Mouse (Mus musculus) liver, adult 2 months (tissue): ENCODE data around the gene Slc10a7. TPM values are rescaled to one million over a fixed set of nuclear protein-coding genes. Genes with fewer than 3 reads are reported as not detected.
"Not testable (repeated sequence)": the region's sequence is repeated elsewhere in the genome, so short reads cannot be mapped to it uniquely, and the experiment has no call there.

ENCODE experiments used
- DNase-seq: peaks from one replicate; pipeline ENCODE4 v3.0.0-alpha.2; 2011; ENCODE audit warnings: low read depth, low spot score; ENCODE audit errors: extremely low read depth
- H3K27ac ChIP-seq: fragments of 200-500 bp; replicated peaks from 2 replicates; pipeline ENCODE4 v1.5.1; 2012; ENCODE audit warnings: low read depth, mild to moderate bottlenecking, control low read depth, inconsistent platforms, low read length; ENCODE audit not compliant: insufficient read depth
- H3K27me3 ChIP-seq: fragments of 200-500 bp; 2 replicates; pipeline ENCODE4 v1.6.1; 2012; ENCODE audit warnings: mild to moderate bottlenecking, moderate library complexity, low read length, inconsistent platforms; ENCODE audit not compliant: control insufficient read depth, insufficient read depth
- H3K36me3 ChIP-seq: fragments of 200-500 bp; 2 replicates; pipeline ENCODE4 v1.6.1; 2012; ENCODE audit warnings: low read length, inconsistent platforms; ENCODE audit not compliant: control insufficient read depth, insufficient read depth
- H3K4me1 ChIP-seq: fragments of 200-500 bp; 2 replicates; pipeline ENCODE4 v1.6.1; 2011; ENCODE audit warnings: low read length; ENCODE audit not compliant: control insufficient read depth, insufficient read depth
- H3K4me3 ChIP-seq: fragments of 200-500 bp; 2 replicates; pipeline ENCODE4 v1.5.1; 2011; ENCODE audit warnings: low read depth, mild to moderate bottlenecking, control low read depth, low read length, moderate library complexity; ENCODE audit not compliant: insufficient read depth
- H3K79me2 ChIP-seq: fragments of 200-500 bp; 2 replicates; pipeline ENCODE4 v1.6.1; 2012; ENCODE audit warnings: inconsistent platforms, mild to moderate bottlenecking, low read length, moderate library complexity; ENCODE audit not compliant: control insufficient read depth, insufficient read depth
- H3K9ac ChIP-seq: fragments of 200-500 bp; 2 replicates; pipeline ENCODE4 v1.6.1; 2012; ENCODE audit warnings: low read depth, mild to moderate bottlenecking, control low read depth, inconsistent platforms, low read length
- CTCF ChIP-seq: fragments of 200-500 bp; IDR thresholded peaks from 2 replicates; pipeline ENCODE4 v1.5.1; 2011; ENCODE audit warnings: low read depth, low read length, control low read depth
- POLR2A ChIP-seq: fragments of 200-500 bp; IDR thresholded peaks from 2 replicates; pipeline ENCODE4 v1.6.1; 2011; ENCODE audit warnings: low read length, control low read depth; ENCODE audit not compliant: insufficient read depth; ENCODE audit errors: extremely low read depth
- WGBS: fragments of 180-500 bp; shearing (Covaris S2); methylation state at CpG from one replicate; pipeline ENCODE4 v1.1.7; 2018; 5-methylcytosine and 5-hydroxymethylcytosine counted together
- polyA plus RNA-seq: library from polyadenylated mRNA; depleted of rRNA; stranded (reverse); fragments of >200 nt; gene quantifications from 2 replicates; pipeline ENCODE4 v1.2.3, GENCODE M21; 2012
- total RNA-seq: library from RNA; depleted of rRNA; stranded (reverse); fragments of >200 nt; gene quantifications from 2 replicates; pipeline ENCODE4 v1.2.3, GENCODE M21; 2014

Slc10a7 gene
- total and polyA plus RNA-seq, 2 experiments: 6.3 to 6.6 TPM

GRCm38 (mm10) chr8:78513106-78513505, 4.0 kb downstream of the Slc10a7 start:
- no peak overlapping the region for H3K27ac ChIP-seq
- DNase-seq: no peak
- 95% methylated on average over 4 of the region's 4 CpGs for WGBS
- no peak overlapping the region for H3K4me3 ChIP-seq
- no peak overlapping the region for H3K9ac ChIP-seq
- 0 out of 2 replicates have a peak, but pooled peaks cover 3% of the 10 kb centered on the region for H3K36me3 ChIP-seq
- peaks cover 6% of the 10 kb centered on the region for H3K4me1 ChIP-seq
- no peak for TF ChIP-seq POLR2A
- TF ChIP-seq CTCF: no peak
- peaks cover 3% of the 10 kb centered on the region; the same call in 1 of the 2 replicates for H3K79me2 ChIP-seq
- no peaks in the 10 kb centered on the region for H3K27me3 ChIP-seq

GRCm38 (mm10) chr8:78514706-78515105, 5.6 kb downstream of the Slc10a7 start:
- Histone ChIP-seq H3K4me1 (peaks cover 6% of the 10 kb centered on the region), H3K36me3 (0 out of 2 replicates have a peak, but pooled peaks cover 3% of the 10 kb centered on the region), H3K79me2 (peaks cover 3% of the 10 kb centered on the region; the same call in 1 of the 2 replicates), H3K27me3 (no peaks in the 10 kb centered on the region), H3K9ac (no peak overlapping the region), H3K4me3 (no peak overlapping the region), H3K27ac (no peak overlapping the region)
- TF ChIP-seq POLR2A (no peak), CTCF (no peak)
- WGBS: 94% methylated on average over 1 of the region's 1 CpGs
- no peak for DNase-seq

- no peaks in the 10 kb centered on the region for H3K27me3 ChIP-seq
- H3K79me2 ChIP-seq: peaks cover 6% of the 10 kb centered on the region; the same call in 1 of the 2 replicates
- H3K4me1 ChIP-seq: peaks cover 5% of the 10 kb centered on the region
- 95% methylated on average over 3 of the region's 3 CpGs for WGBS
- no peak overlapping the region for H3K9ac ChIP-seq
- H3K36me3 ChIP-seq: 0 out of 2 replicates have a peak, but pooled peaks cover 3% of the 10 kb centered on the region
- no peak overlapping the region for H3K4me3 ChIP-seq
- DNase-seq: no peak
- H3K27ac ChIP-seq: no peak overlapping the region
- TF ChIP-seq POLR2A (no peak), CTCF (no peak)
Measured at GRCm38 (mm10) chr8:78515132-78515531, 6.0 kb downstream of the Slc10a7 start.

GRCm38 (mm10) chr8:78533981-78534380, 24.8 kb downstream of the Slc10a7 start:
- TF ChIP-seq CTCF: no peak
- TF ChIP-seq POLR2A: no peak
- no peak overlapping the region for H3K4me3 ChIP-seq
- H3K9ac ChIP-seq: no peak overlapping the region
- no peak for DNase-seq
- H3K27ac ChIP-seq: no peak overlapping the region
- H3K36me3 ChIP-seq: peaks cover 19% of the 10 kb centered on the region
- H3K4me1 ChIP-seq: no peaks in the 10 kb centered on the region
- 94% methylated on average over 6 of the region's 6 CpGs for WGBS
- H3K27me3 ChIP-seq: no peaks in the 10 kb centered on the region
- no peaks in the 10 kb centered on the region for H3K79me2 ChIP-seq

GRCm38 (mm10) chr8:78536716-78537115, 27.6 kb downstream of the Slc10a7 start:
- Histone ChIP-seq H3K79me2 (no peaks in the 10 kb centered on the region), H3K4me3 (no peak overlapping the region), H3K4me1 (no peaks in the 10 kb centered on the region), H3K36me3 (peaks cover 14% of the 10 kb centered on the region), H3K9ac (no peak overlapping the region), H3K27me3 (no peaks in the 10 kb centered on the region), H3K27ac (no peak overlapping the region)
- TF ChIP-seq POLR2A (no peak), CTCF (no peak)
- 74% methylated on average over 5 of the region's 5 CpGs for WGBS
- DNase-seq: no peak

- no peaks in the 10 kb centered on the region for H3K79me2 ChIP-seq
- 97% methylated on average over 3 of the region's 3 CpGs for WGBS
- no peak for DNase-seq
- TF ChIP-seq POLR2A: no peak
- TF ChIP-seq CTCF: no peak
- peaks cover 11% of the 10 kb centered on the region for H3K36me3 ChIP-seq
- H3K27me3 ChIP-seq: no peaks in the 10 kb centered on the region
- no peak overlapping the region for H3K9ac ChIP-seq
- H3K4me3 ChIP-seq: no peak overlapping the region
- no peaks in the 10 kb centered on the region for H3K4me1 ChIP-seq
- no peak overlapping the region for H3K27ac ChIP-seq
Measured at GRCm38 (mm10) chr8:78537795-78538194, 28.6 kb downstream of the Slc10a7 start.

GRCm38 (mm10) chr8:78542670-78543069, 33.5 kb downstream of the Slc10a7 start:
- H3K27ac ChIP-seq, H3K4me1 ChIP-seq, H3K4me3 ChIP-seq, H3K27me3 ChIP-seq, H3K36me3 ChIP-seq, H3K79me2 ChIP-seq, H3K9ac ChIP-seq, DNase-seq: not testable (repeated sequence)
- WGBS: 97% methylated on average over 6 of the region's 6 CpGs
